Mouse (Mus musculus): ENCODE measurements around the gene Insyn1.
A peak's percentile ranks its signal among the peaks of the same experiment; 100 is the strongest.

The Insyn1 gene

GRCm38 (mm10) chr9:58537774-58538173 lies 49.4 kb downstream of the Insyn1 start:
- no peak for DNase-seq

DNA sequence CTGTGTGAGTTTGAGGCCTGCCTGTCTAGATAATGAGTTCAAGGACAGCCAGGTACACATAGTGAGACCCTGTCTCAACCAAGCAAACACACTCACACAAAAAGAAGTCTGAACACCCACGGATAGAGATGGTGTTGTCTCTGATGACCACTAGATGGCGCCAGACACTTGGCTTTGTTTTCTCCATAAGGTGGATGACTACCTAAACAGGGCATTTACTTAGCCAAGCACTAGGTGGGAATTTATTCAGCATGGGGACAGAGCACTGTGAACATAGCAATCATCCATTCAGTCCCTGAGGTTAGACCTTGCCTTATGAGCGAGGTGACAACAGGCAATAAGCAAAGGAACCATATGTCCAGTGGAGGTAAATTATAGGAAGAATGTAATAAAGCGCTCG lies 51.5 kb downstream of the Insyn1 start:
- no peak for DNase-seq

GRCm38 (mm10) chr9:58541895-58542338 lies 53.5 kb downstream of the Insyn1 start:
- peak; percentile 90 for DNase-seq

- no peak for DNase-seq
Observed at GRCm38 (mm10) chr9:58544879-58545324, 56.5 kb downstream of the Insyn1 start.

- no peak for DNase-seq
Observed at GRCm38 (mm10) chr9:58545428-58545827, 57.0 kb downstream of the Insyn1 start.

- no peak for DNase-seq
Observed at GRCm38 (mm10) chr9:58546630-58547360, 58.4 kb downstream of the Insyn1 start.

- no peak for DNase-seq
Observed at GRCm38 (mm10) chr9:58548897-58549296, 60.5 kb downstream of the Insyn1 start.

Data from layer of hippocampus, adult 9-11 months (tissue).